Comparison of ENCODE assay signal across 19 mouse cellular contexts in the genomic region with DNA sequence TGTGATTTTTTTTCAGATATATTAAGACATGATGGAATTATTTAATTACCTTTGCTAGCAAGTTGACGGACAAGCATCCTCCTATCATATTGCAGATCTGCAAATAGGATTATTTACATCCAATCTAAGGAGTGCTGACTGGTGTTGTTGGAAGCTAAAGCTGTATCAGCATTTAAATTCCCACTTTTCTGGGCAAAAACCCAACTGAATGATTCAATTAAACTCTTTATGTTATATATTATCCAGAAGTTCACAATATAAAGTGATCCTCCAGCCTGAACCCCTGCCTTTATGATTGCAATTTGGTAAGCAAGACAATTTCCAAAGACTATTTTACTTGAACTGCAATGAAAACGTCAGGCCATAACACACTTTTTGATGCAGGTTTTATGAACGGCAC.
"Had no signal": no experiment of that assay in that cellular context is flagged by ENCODE, and none has a peak within 500 bp of the region (broad histone marks: within the 10 kb centered on the region; RNA-seq: fewer than 3 reads in every experiment).

No protein-coding gene starts in this region.

- H3K36me3 ChIP-seq: limb, embryonic 13.5 days; liver, embryonic 13.5 days; midbrain, embryonic 10.5 days; midbrain, embryonic 13.5 days; stomach, embryonic 15.5 days had no signal

- H3K9me3 ChIP-seq: limb, embryonic 13.5 days; liver, embryonic 13.5 days; megakaryocyte, embryonic 14.5 days; midbrain, embryonic 10.5 days; midbrain, embryonic 13.5 days; stomach, embryonic 15.5 days had no signal

- H3K27me3 ChIP-seq: limb, embryonic 13.5 days; liver, embryonic 13.5 days; midbrain, embryonic 13.5 days; stomach, embryonic 15.5 days had no signal

- H3K4me1 ChIP-seq: liver, embryonic 13.5 days; stomach, embryonic 15.5 days had no signal

- DNase-seq: kidney, adult 8-10 months; kidney, postnatal 36 days; left cerebral cortex, postnatal 4 days; liver, embryonic 13.5 days; lung, adult 2 months; lung, postnatal 10 days; lung, postnatal 36 days; retina, postnatal 1 day; right cerebral cortex, postnatal 25 days; spleen, adult 18-20 months; thymus, postnatal 25 days had no signal

- H3K9ac ChIP-seq: limb, embryonic 13.5 days; liver, embryonic 13.5 days; midbrain, embryonic 13.5 days; stomach, embryonic 15.5 days had no signal

- H3K27ac ChIP-seq: limb, embryonic 13.5 days; liver, embryonic 13.5 days; midbrain, embryonic 10.5 days; midbrain, embryonic 13.5 days; stomach, embryonic 15.5 days had no signal

- H3K4me3 ChIP-seq: limb, embryonic 13.5 days; liver, embryonic 13.5 days; megakaryocyte, embryonic 14.5 days; midbrain, embryonic 10.5 days; midbrain, embryonic 13.5 days; myocyte; stomach, embryonic 15.5 days had no signal

- H3K4me2 ChIP-seq: limb, embryonic 13.5 days; liver, embryonic 13.5 days; midbrain, embryonic 13.5 days; stomach, embryonic 15.5 days had no signal

- ATAC-seq: intestine, postnatal 0 days; midbrain, embryonic 13.5 days; midbrain, embryonic 16.5 days had no signal
